Mouse (Mus musculus): ENCODE data around the gene Ndufa10. TPM values are rescaled to one million over a fixed set of nuclear protein-coding genes. Genes with fewer than 3 reads are reported as not detected.
"Not testable (repeated sequence)": the region's sequence is repeated elsewhere in the genome, so short reads cannot be mapped to it uniquely, and the experiment has no call there.

Gene Ndufa10
- 100 to 1,000 TPM; 175 to 212 TPM for polyA plus RNA-seq (2017; shearing (Covaris generic))

- ATAC-seq, result peak; percentile 85
These were observed at the start of gene Ndufa10 for GRCm38 (mm10) chr1:92473165-92474041. Ndufa10 (minus strand) TSS chr1:92473860.

GRCm38 (mm10) chr1:92521376-92521775 is 47.7 kb upstream of the Ndufa10 start:
- no peak for ATAC-seq

- ATAC-seq, result no peak
These were observed 45.4 kb upstream of the Ndufa10 start for GRCm38 (mm10) chr1:92519046-92519445.

GRCm38 (mm10) chr1:92518561-92518960 is 44.9 kb upstream of the Ndufa10 start, which contains the start of gene Olfr1414:
Olfr1414 (minus strand) TSS chr1:92518661.
- ATAC-seq, result no peak

GRCm38 (mm10) chr1:92515390-92515789 is 41.7 kb upstream of the Ndufa10 start:
- no peak for ATAC-seq

GRCm38 (mm10) chr1:92511646-92512045 is 38.0 kb upstream of the Ndufa10 start:
- ATAC-seq, result not testable (repeated sequence)

- no peak for ATAC-seq
These were observed 22.3 kb upstream of the Ndufa10 start, which contains the start of gene Olfr1415 for GRCm38 (mm10) chr1:92496001-92496400. Olfr1415 (minus strand) TSS chr1:92496101.

- ATAC-seq, result no peak
These were observed 11.4 kb upstream of the Ndufa10 start, which contains the start of gene Olfr1416 for GRCm38 (mm10) chr1:92485013-92485412. Olfr1416 (minus strand) TSS chr1:92485113.

- peak; percentile 63 for ATAC-seq
These were observed 462 bp upstream of the Ndufa10 start for GRCm38 (mm10) chr1:92474066-92474578.

- ATAC-seq, result peak; percentile 41
These were observed 4.8 kb downstream of the Ndufa10 start for GRCm38 (mm10) chr1:92468891-92469290.

GRCm38 (mm10) chr1:92458416-92458815 is 15.2 kb downstream of the Ndufa10 start:
- ATAC-seq, result no peak

GRCm38 (mm10) chr1:92457758-92458157 is 15.9 kb downstream of the Ndufa10 start:
- ATAC-seq, result no peak

- no peak for ATAC-seq
These were observed 19.8 kb downstream of the Ndufa10 start for GRCm38 (mm10) chr1:92453751-92454445.

GRCm38 (mm10) chr1:92448293-92448692 is 25.4 kb downstream of the Ndufa10 start:
- no peak for ATAC-seq

- no peak for ATAC-seq
These were observed 32.1 kb downstream of the Ndufa10 start for GRCm38 (mm10) chr1:92441453-92442063.

- ATAC-seq, result no peak
These were observed 33.5 kb downstream of the Ndufa10 start for GRCm38 (mm10) chr1:92440066-92440750.

- ATAC-seq, result no peak
These were observed 35.9 kb downstream of the Ndufa10 start for GRCm38 (mm10) chr1:92437678-92438271.

- ATAC-seq, result no peak
These were observed 36.8 kb downstream of the Ndufa10 start for GRCm38 (mm10) chr1:92436831-92437321.

- no peak for ATAC-seq
These were observed 38.7 kb downstream of the Ndufa10 start for GRCm38 (mm10) chr1:92434986-92435385.

GRCm38 (mm10) chr1:92432791-92433190 is 40.9 kb downstream of the Ndufa10 start:
- no peak for ATAC-seq

GRCm38 (mm10) chr1:92432098-92432497 is 41.6 kb downstream of the Ndufa10 start:
- no peak for ATAC-seq

Measured in activated CD4-positive, CD25-positive, alpha-beta regulatory T cell, adult 4 months (primary cell).